Mouse (Mus musculus) A20 (cell line): Measurements from ENCODE around the gene Snx30.
"Not testable (repeated sequence)": the region's sequence is repeated elsewhere in the genome, so short reads cannot be mapped to it uniquely, and the experiment has no call there.

Experiments
- DNase-seq: peaks from one replicate; pipeline ENCODE4 v3.0.0-alpha.2; 2011; ENCODE audit warnings: low read depth, low spot score

The Snx30 gene

DNA sequence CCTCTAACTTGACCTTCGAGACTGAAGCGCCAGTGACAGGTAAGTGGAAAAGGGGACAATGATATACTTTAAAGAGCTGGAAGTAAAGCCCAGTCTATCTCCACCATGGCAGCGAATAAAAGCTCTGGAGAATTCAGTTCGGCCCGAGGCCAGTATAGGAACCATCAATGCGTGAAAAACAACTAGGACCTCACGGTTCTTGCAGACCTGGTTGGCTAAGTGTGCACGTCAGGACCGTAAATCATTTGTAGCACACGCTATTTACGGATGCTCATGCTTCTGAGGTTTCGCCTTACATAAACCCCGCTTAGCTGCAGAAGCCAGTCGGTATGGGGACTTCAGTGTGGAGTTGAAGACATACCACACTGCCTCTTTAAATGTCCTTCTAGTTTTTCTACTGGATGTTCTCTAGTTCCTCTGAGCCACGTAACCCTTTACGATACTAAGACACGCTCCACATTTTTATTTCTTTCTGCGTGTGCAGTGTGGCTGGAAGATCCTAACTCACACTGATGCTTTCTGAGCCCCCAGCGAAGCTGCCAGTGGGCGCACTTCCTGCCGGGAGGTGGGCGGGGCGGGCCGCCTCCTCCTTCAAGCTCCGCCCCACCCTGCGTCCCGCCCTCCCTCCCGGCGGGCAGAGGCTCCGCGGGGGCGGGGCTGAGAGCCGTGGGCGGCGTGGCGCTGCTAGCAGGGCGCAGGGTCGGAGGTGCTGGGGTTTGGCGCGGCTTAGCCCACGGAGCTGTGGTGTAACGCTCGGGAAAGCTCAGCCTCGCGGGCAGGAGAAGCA, at the start of gene Snx30:
TSS of gene Snx30 (plus strand) at position 660 of the 787 bp plus-strand sequence.
- DNase-seq: peak; percentile 95

GRCm38 (mm10) chr4:59756332-59757082, 49.1 kb upstream of the Snx30 start:
- no peak for DNase-seq

DNA sequence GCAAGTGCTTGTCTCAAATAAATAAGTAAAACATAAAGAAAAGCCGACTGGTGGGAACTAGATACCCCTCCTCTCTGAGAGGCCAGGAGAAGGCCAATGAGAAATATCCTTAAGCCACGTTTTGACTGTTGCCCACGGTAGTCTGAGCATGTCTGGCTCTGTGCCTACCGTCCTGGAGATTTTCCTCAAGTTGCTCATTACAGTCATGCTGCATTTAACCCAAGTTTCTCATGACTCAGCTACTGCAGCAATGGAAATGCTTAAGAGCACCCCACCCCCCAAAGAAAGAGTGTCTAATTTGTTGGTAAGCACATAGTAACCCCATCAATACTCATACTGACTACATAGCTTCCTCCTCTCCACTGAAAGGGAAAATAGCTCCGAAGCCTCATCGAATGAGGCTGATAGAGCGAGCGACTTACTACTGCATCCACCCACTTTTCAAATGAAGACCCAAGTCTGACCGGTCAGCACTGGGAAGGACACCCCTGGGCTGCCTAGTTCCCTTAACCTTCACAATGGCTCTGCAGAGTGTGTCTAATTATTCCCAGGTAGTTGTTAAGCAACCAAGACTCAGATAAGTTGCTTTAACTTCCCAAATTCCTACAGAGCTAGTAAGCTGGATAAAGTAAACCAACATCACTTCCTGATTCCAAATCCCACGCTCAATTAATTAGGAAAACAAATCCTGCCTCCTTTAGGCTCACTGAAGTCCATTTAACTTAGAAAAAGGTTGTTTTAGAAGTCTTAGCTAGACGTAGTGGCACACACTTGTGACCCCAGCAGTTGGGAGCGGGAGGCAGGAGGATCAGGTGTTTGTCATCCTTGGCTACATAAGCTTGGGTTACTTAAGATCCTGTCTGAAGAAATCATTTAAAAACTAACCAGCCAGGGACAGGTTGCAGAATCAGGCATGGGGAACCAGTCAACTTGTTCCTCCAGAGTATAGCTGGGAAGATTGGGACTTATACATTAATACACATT, 47.9 kb upstream of the Snx30 start:
- no peak for DNase-seq

- no peak for DNase-seq
Measured at GRCm38 (mm10) chr4:59760016-59760415, 45.6 kb upstream of the Snx30 start.

DNA sequence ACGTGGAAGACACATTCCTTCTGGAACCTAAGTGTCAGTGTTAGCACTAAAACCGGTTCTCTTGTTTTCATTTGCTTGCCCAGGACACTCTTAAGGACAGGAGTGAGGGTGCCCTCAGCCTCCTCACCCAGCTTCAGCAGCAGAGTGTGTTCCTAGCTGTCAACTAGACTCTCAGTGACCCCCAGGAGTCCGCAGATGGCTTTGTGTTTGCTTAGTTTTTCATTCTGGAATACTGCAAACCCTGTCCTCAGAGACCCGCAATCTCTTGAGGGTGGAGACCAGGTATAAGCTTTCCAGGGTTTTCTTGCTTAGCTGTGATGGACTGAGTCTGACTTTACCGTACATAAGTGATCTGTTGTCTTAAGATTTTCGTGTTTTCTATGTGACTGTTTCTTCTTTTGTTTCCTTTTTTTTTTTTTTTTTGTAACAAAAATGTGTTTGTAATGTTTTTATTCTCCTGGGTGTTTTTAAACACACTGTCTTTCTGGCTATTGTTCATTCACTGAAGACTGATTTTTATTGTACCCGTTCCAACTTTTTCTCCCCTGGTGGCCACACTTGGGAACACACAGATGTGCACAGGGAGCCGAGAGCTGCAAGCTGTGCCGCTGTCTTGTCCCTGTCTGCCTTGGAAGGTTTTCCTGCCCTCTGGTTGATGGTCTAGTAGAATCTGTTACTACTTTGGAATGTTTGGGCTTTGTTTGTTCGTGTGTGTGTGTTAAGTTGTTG, 44.8 kb upstream of the Snx30 start:
- no peak for DNase-seq

- no peak for DNase-seq
Measured at GRCm38 (mm10) chr4:59761365-59761729, 44.3 kb upstream of the Snx30 start.

DNA sequence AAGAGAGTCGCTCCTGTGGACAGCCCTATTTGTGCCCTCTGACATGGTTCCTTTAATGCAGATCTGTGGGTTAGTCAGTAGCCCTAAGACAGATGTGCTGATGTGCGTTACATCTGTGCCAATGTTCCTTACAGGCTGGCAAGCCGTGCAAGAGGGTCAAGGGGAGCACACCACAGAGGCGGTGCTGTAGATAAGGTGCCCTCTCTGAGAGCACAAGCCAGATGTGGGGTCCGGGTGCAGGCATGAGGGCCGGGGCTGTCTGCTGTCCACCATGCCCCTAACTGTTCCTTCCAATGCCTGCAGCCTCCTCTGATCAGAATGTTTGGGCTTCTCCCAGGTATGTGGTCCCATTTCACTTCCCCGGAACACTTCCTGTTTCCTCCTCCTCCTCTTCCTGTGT, 40.7 kb upstream of the Snx30 start:
- no peak for DNase-seq

DNA sequence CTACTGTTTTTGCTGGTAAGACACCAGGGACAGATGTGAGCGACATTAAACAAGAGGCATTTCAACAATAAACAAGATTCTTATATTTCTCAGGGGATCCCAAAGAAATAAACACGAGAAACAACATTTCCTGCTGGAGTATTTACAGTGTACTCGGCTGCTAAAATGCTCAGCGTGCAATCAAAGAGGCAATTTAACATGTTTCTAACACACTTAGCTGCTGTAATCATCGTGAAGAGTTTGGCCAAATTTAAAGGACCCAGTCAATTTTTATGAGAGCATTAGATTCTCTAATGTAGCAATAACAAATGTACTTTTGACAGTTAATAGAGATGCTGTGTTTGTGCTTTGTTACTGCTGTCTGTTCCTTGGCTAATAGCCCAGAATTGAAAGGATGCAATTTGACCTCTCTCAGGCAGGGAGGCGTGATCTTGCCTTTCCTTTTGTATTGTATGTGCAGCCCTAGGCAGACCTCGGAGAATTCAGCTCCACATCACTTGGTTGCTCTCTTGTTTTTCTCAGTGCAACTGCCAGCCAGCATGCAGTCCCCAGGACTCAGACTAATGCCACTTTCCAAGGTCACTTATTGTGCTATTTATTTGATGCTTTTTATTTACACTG, 40.1 kb upstream of the Snx30 start:
- DNase-seq: no peak

- DNase-seq: no peak
Measured at GRCm38 (mm10) chr4:59767717-59768116, 37.9 kb upstream of the Snx30 start.

GRCm38 (mm10) chr4:59772171-59772879, 33.3 kb upstream of the Snx30 start:
- DNase-seq: no peak

GRCm38 (mm10) chr4:59777828-59778227, 27.8 kb upstream of the Snx30 start:
- DNase-seq: no peak

- DNase-seq: no peak
Measured at GRCm38 (mm10) chr4:59780568-59780967, 25.1 kb upstream of the Snx30 start.

DNA sequence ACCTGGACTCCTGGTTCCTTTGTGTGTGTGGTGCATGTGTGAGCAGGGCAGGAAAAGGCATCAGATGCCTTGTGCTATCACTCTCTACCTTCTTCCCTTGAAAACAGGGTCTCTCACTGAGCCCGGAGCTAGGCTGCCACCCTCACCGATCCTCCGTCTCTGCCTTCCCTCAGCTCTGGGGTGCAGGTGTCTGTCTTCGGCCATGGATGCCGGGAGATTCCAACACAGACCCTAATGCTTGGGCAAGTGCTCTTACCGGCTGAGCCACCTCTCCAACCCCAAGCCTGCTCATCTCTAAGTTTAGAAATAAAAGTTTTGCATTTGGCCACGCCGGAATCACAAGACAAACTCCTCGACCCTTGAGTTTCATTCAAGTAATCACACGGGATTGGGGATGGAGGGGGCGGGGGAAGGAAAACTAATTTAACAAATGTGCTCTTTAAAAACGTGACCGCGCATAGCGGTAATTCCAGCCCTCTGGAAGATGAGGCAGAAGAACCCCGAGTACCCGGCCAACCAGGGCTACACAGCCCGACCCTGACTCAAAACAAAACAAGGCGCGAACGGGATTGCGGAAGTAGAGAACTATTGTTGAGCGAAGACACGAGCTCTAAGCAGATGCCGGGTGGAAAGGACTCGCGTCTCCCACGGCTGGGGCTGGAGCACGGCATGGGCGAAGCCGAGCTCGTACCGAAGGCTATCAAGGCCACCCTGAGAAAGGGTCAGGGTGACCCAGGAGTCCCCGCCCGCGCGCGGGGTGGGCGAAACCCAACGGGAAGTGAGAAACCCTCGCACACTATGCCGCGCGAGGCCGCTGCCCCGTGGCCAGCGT, 22.6 kb upstream of the Snx30 start:
- peak; percentile 91 for DNase-seq

- peak; percentile 99 for DNase-seq
Measured at GRCm38 (mm10) chr4:59783685-59784279, 21.9 kb upstream of the Snx30 start.

GRCm38 (mm10) chr4:59785412-59785811, 20.2 kb upstream of the Snx30 start:
- DNase-seq: no peak

DNA sequence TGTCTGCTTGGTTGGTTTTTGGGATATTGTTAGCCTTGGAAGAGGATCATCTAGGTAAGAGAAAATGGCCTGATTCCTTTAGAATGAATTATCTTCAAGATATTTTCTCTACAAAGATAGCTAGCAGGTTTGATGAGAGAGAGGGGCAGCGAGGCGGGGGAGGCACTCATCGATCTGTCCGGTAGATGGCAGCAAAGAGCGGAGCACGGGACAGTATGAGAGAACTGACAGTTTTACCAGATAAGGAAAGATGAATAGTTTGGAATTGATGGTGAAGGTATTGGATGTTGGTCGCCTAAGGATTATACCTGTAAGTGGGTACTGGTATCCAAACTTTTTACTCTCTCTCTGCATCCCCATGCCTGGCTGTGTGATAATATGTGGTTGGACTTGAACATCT, 19.0 kb upstream of the Snx30 start:
- peak; percentile 72 for DNase-seq

GRCm38 (mm10) chr4:59787126-59787525, 18.5 kb upstream of the Snx30 start:
- DNase-seq: no peak

GRCm38 (mm10) chr4:59789015-59789414, 16.6 kb upstream of the Snx30 start:
- DNase-seq: no peak

DNA sequence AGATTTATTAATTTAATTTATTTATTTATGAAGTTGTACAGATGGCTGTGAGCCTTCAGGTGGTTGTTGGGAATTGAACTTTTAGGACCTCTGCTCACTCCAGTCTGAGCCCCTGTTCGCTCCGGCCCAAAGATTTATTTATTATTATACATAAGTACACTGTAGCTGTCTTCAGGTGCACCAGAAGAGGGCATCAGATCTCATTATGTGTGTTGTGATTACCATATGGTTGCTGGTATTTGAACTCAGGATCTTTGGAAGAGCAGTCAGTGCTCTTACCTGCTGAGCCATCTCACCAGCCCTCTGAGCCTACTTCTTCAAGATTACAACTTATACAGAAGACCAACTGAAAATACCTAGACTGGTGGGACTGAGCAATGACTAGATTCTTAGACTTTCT, 12.0 kb upstream of the Snx30 start:
- DNase-seq: not testable (repeated sequence)
